Mouse (Mus musculus): Measurements from ENCODE around the gene Hdac4. TPM values are rescaled to one million over a fixed set of nuclear protein-coding genes. Genes with fewer than 3 reads are reported as not detected.

Hdac4 gene
- polyA plus RNA-seq, 1 experiment: 0.35 TPM

DNA sequence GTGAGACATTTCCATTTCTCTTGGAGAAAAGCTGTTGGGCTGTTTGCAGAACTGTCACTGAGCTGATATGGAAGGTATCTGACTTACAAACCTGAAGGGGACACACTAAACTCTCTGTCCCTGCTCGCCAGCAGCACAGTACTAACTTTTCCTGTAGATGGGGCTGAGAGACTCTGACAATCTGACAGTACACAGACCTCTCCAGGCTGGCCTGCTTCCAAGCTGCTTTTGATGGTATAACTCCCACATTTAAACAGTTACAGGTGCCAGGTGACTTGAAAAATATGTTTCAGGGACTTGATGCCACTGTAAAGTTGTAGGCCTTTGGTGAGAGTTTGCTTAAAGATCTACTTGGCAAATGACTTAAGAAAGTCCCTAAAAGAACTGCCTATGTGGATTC is 214.1 kb downstream of the Hdac4 start:
- TF ChIP-seq TAL1 (IDR thresholded peaks at IDR 0.05; ENCODE audit: low read length): no peak
- H3K9me3 ChIP-seq (ENCODE audit: control insufficient read depth, low read length): no peaks in the 10 kb centered on the region
- H3K36me3 ChIP-seq (ENCODE audit: control insufficient read depth): peaks cover 24% of the 10 kb centered on the region
- no peak overlapping the region for H3K4me3 ChIP-seq (replicated peaks)
- H3K27me3 ChIP-seq (ENCODE audit: control insufficient read depth): no peaks in the 10 kb centered on the region
- H3K4me1 ChIP-seq (ENCODE audit: control insufficient read depth): no peaks in the 10 kb centered on the region

DNA sequence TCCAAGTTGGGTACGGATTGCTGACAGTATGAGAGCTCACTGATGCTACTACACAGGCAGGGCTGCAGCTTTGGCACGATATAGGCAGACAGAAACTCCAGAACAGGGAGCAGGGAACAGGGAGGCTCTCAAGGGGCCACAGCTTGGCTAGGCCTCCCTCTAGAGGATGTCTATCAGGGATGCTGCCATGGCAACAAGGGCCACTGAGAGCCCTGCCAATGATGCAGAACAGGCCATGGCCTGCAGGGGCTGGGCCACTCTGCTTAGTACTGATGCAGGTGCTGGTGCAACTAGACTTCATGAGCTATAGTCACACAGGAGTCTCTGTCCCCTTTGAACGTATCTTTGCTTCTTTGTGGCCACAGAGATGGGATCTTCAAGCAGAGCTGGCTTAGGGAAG is 217.1 kb downstream of the Hdac4 start:
- no peak overlapping the region for H3K4me3 ChIP-seq (replicated peaks)
- no peaks in the 10 kb centered on the region for H3K27me3 ChIP-seq (ENCODE audit: control insufficient read depth)
- TF ChIP-seq GATA1 (IDR thresholded peaks at IDR 0.05; ENCODE audit: low read length): no peak
- no peak for TF ChIP-seq TAL1 (IDR thresholded peaks at IDR 0.05; ENCODE audit: low read length)
- H3K4me1 ChIP-seq (ENCODE audit: control insufficient read depth): no peaks in the 10 kb centered on the region
- H3K9me3 ChIP-seq (ENCODE audit: control insufficient read depth, low read length): no peaks in the 10 kb centered on the region
- H3K36me3 ChIP-seq (ENCODE audit: control insufficient read depth): peaks cover 29% of the 10 kb centered on the region

DNA sequence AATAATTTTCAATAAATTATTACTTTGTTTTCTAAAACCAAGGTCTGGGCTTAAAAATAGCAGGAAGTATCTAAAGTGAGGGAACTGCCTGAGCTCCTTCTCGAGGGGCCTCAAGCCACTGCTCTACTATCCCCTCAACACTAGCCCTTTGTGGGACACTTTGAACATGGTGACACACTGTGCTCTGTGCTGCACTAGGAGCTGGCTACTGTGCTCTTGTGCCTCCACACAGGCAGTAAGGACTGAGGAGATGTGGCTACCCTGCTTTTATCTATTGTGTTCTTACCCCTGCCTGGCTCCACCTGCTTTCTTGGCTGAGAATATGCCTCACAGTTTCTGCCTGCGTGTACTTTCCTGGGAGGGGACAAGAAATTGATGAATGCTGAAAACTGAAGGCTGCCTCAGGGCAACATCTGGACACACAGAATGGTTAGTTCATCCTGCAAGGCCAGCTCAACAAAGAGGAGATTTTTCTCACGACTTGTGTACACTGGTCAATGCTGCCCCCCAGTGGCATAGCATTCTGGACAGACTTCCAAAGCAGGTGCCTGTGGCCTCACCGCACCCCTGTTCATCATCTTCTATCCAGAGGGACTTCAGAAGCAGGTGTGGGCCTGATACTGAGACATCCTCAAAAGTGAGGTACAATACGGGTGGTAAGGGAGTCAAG is 226.7 kb downstream of the Hdac4 start:
- Histone ChIP-seq H3K4me1 (ENCODE audit: control insufficient read depth) (no peaks in the 10 kb centered on the region), H3K4me3 (replicated peaks) (no peak overlapping the region), H3K36me3 (ENCODE audit: control insufficient read depth) (peaks cover 60% of the 10 kb centered on the region), H3K9me3 (ENCODE audit: control insufficient read depth, low read length) (no peaks in the 10 kb centered on the region), H3K27me3 (ENCODE audit: control insufficient read depth) (no peaks in the 10 kb centered on the region)
- TF ChIP-seq TAL1 (IDR thresholded peaks at IDR 0.05; ENCODE audit: low read length): no peak
- TF ChIP-seq GATA1 (IDR thresholded peaks at IDR 0.05; ENCODE audit: low read length): no peak

DNA sequence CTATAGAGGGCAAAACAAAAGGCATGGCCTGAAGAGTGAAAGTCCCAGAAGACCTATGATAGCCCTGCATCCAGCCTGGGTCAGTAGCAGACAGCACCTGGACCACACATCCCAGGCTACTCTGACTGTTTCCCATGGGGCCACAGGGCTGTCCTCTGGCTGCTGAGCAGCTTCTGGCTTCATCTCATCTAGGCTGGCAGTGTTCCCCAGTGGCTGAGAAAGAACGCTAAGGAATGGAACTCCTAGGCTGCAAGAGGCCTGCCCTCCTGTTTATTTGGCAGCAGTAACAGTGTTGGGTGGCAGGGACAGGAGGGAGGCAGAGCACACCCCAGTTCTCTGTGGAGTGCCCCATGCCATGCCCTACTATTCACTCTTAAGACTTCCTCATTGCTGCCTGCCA is 228.5 kb downstream of the Hdac4 start:
- Histone ChIP-seq H3K27me3 (ENCODE audit: control insufficient read depth) (no peaks in the 10 kb centered on the region), H3K4me3 (replicated peaks) (no peak overlapping the region), H3K9me3 (ENCODE audit: control insufficient read depth, low read length) (no peaks in the 10 kb centered on the region), H3K4me1 (ENCODE audit: control insufficient read depth) (no peaks in the 10 kb centered on the region), H3K36me3 (ENCODE audit: control insufficient read depth) (peaks cover 49% of the 10 kb centered on the region)
- TF ChIP-seq TAL1 (IDR thresholded peaks at IDR 0.05; ENCODE audit: low read length) (no peak), GATA1 (IDR thresholded peaks at IDR 0.05; ENCODE audit: low read length) (no peak)

DNA sequence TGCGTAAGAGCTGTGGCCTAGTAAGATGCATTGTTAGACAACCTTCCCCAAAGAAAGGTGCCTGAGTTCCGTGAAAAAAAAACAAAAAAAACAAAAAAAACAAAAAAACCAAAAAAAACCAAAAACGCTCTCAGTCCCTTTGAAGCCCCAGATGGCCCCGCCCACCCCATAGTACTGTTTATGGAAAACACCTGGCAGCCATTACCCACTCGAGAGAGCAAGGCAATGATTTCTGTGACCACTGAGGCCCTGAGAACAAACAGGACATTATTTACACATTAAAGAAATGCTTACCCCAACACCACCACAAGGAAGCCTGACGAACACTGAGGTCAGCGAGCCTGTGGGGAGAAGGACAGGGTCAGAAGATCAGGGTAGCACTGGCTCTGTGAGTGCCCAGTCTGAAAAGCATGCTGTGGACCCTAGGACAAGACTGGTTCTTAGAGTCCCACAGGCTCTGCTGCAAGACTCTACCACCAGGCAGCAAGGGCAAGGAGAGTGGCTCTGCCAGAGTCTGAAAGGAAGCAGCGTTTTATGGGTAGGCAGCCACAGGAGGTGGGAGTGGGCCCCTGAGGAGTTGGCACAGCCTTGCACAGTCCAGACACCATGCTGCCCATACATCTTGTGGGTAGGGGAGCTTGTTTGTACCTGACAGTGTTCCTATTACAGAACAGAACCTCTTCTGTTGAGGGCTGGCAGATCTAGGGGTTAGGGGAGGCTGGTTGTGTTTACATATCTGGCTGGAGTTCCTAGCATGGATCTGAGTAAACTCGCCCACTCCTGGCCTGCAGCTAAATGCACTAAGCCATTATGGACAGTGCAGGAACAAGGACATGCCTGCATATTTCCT is 230.8 kb downstream of the Hdac4 start:
- H3K36me3 ChIP-seq (ENCODE audit: control insufficient read depth): peaks cover 35% of the 10 kb centered on the region
- H3K4me3 ChIP-seq (replicated peaks): no peak overlapping the region
- H3K27me3 ChIP-seq (ENCODE audit: control insufficient read depth): no peaks in the 10 kb centered on the region
- no peaks in the 10 kb centered on the region for H3K4me1 ChIP-seq (ENCODE audit: control insufficient read depth)
- no peaks in the 10 kb centered on the region for H3K9me3 ChIP-seq (ENCODE audit: control insufficient read depth, low read length)
- TF ChIP-seq TAL1 (IDR thresholded peaks at IDR 0.05; ENCODE audit: low read length): no peak
- no peak for TF ChIP-seq GATA1 (IDR thresholded peaks at IDR 0.05; ENCODE audit: low read length)

DNA sequence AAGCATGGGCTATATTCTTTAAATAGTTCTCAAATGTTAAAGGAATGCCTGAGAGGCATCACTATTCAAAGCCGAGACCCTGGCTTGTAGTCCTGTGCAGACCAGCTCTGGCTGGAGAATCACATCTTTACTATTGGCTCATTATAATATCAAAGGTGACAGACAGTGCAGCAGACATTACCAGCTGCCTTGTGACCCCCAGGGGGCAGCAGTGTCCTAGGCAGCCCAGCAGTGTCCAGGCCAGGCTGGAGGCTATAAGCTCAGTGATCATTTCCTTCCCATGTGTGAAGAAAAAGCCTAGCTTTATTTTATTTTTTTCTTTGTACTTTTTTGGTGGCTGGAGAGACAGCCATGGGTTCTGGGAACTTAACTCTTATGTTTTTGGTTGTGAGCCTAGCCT is 233.2 kb downstream of the Hdac4 start:
- Histone ChIP-seq H3K36me3 (ENCODE audit: control insufficient read depth) (peaks cover 31% of the 10 kb centered on the region), H3K9me3 (ENCODE audit: control insufficient read depth, low read length) (no peaks in the 10 kb centered on the region), H3K4me1 (ENCODE audit: control insufficient read depth) (no peaks in the 10 kb centered on the region), H3K27me3 (ENCODE audit: control insufficient read depth) (no peaks in the 10 kb centered on the region), H3K4me3 (replicated peaks) (no peak overlapping the region)
- TF ChIP-seq TAL1 (IDR thresholded peaks at IDR 0.05; ENCODE audit: low read length): no peak
- no peak for TF ChIP-seq GATA1 (IDR thresholded peaks at IDR 0.05; ENCODE audit: low read length)

DNA sequence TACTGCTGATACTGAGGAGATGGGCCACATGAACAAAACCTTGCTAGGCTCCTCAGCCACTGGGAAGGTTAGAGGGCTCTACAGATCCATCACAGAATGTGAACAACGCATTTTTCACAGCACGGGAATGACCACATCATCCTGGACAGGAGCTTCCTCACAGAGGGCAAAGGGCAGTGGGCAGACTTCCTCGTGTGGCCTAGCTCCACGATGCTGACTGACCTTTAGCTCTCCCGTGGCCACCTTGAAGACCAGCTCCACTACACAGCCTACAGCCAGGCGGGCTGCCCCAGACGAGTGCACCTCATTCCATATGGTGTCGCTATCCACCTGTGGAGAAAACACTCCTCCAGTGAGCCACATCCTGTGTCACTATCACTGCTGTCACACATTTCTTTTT is 234.3 kb downstream of the Hdac4 start:
- Histone ChIP-seq H3K4me3 (replicated peaks) (no peak overlapping the region), H3K36me3 (ENCODE audit: control insufficient read depth) (peaks cover 30% of the 10 kb centered on the region), H3K27me3 (ENCODE audit: control insufficient read depth) (no peaks in the 10 kb centered on the region), H3K4me1 (ENCODE audit: control insufficient read depth) (no peaks in the 10 kb centered on the region), H3K9me3 (ENCODE audit: control insufficient read depth, low read length) (no peaks in the 10 kb centered on the region)
- TF ChIP-seq TAL1 (IDR thresholded peaks at IDR 0.05; ENCODE audit: low read length) (no peak), GATA1 (IDR thresholded peaks at IDR 0.05; ENCODE audit: low read length) (no peak)

DNA sequence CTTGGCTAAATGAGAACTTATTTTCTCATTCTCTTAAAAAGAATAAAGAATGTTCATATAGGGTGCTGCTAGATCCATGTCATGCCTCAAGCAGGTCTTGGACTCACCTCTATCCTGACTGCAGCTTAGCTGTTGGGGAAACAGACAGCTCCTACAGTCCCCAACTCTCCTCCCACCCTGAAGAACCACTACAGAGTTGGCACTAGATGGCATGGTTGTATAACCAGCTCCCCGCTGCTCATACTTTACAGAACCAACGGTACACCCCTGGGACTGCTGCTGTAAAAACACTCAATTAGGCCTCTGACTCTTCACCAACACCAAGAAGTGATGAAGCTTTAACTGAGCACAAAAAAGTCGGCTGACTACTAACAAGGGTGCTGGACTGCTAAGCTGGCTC is 235.6 kb downstream of the Hdac4 start:
- TF ChIP-seq GATA1 (IDR thresholded peaks at IDR 0.05; ENCODE audit: low read length) (no peak), TAL1 (IDR thresholded peaks at IDR 0.05; ENCODE audit: low read length) (no peak)
- Histone ChIP-seq H3K4me1 (ENCODE audit: control insufficient read depth) (no peaks in the 10 kb centered on the region), H3K9me3 (ENCODE audit: control insufficient read depth, low read length) (no peaks in the 10 kb centered on the region), H3K36me3 (ENCODE audit: control insufficient read depth) (peaks cover 28% of the 10 kb centered on the region), H3K4me3 (replicated peaks) (no peak overlapping the region), H3K27me3 (ENCODE audit: control insufficient read depth) (no peaks in the 10 kb centered on the region)

DNA sequence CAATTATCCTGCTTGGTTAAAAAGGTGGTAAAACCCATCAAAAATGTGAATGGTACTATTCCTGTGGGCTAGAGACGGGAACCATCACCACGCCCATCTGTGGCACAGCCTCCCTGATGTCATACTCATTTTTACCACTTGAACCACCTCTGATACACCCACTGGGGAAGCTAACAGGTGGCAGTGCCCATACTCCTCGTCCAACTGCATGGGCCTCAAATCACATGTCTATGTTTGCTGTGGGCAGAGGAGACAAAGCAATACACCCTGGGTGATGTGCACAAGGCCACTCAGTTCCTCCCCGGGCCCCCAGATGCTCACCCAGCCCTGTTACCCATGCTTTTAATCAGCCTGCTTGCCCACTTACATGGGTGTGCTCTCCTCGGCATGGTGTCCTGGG is 236.5 kb downstream of the Hdac4 start:
- TF ChIP-seq GATA1 (IDR thresholded peaks at IDR 0.05; ENCODE audit: low read length) (no peak), TAL1 (IDR thresholded peaks at IDR 0.05; ENCODE audit: low read length) (no peak)
- Histone ChIP-seq H3K27me3 (ENCODE audit: control insufficient read depth) (no peaks in the 10 kb centered on the region), H3K4me3 (replicated peaks) (no peak overlapping the region), H3K9me3 (ENCODE audit: control insufficient read depth, low read length) (no peaks in the 10 kb centered on the region), H3K36me3 (ENCODE audit: control insufficient read depth) (peaks cover 25% of the 10 kb centered on the region), H3K4me1 (ENCODE audit: control insufficient read depth) (no peaks in the 10 kb centered on the region)
